Mouse (Mus musculus) heart, postnatal 0 days (tissue): ENCODE measurements around the gene Cdhr2.

Experiments
- CTCF ChIP-seq: IDR thresholded peaks from 2 replicates; pipeline ENCODE4 v1.5.1; 2016; ENCODE audit warnings: antibody characterized with exemption, control low read depth, low read depth
- EP300 ChIP-seq: IDR thresholded peaks from 2 replicates; pipeline ENCODE4 v1.6.1; 2016; ENCODE audit warnings: antibody characterized with exemption, low read depth

DNA sequence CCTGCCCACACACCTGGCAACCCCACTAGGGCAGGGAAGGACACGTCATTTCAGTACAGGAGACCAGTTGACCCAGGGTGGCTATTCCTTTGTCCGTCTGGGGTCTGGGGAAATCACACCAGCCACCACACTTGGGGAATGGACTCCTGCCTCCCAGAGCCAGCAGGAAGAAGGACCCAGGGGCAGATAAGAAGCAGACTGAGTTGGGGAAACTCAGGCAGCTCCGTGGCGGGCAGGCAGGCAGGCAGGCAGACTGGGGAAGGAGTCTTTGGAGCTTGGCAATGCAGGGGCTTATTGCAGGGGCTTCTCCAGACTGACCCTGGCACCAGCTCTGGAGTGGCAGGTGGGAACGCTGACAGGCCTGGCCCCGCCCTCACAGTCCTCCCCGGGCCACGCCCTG lies 20.0 kb upstream of the Cdhr2 start:
- TF ChIP-seq CTCF (no peak), EP300 (no peak)
